Mouse (Mus musculus): ENCODE measurements around the gene Dscaml1. TPM values are rescaled to one million over a fixed set of nuclear protein-coding genes. Genes with fewer than 3 reads are reported as not detected.

Gene Dscaml1
- polyA plus RNA-seq, 1 experiment from 2014 or later, result 15.1 TPM

DNA sequence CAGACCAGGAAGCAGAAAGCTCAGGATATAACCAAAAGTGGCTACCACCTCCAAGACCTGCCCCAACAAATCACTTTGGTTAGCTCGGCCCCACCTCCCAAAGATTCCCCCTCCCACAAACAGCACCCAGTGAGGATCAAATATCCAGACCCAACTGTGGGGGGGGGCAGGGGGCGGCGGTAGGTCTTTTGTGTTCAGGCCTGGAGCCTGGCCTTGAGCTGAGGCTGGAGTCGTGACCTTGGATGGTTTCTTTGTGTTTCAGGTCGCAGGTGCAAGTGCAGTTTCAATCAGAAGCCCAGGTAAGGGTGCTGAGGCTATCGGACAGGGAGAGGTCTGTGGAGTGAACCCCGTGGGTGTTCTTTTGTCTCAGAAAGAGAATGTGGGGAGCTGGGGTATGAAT lies 35.1 kb upstream of the Dscaml1 start:
- Histone ChIP-seq H3K9me3 (ENCODE audit: control insufficient read depth, low read length) (no peaks in the 10 kb centered on the region), H3K9ac (no peak overlapping the region), H3K27me3 (ENCODE audit: control insufficient read depth, insufficient read depth, low read length) (no peaks in the 10 kb centered on the region), H3K27ac (no peak overlapping the region), H3K4me2 (replicated peaks) (no peak overlapping the region), H3K36me3 (replicated peaks; ENCODE audit: control insufficient read depth, insufficient read depth) (peaks cover 49% of the 10 kb centered on the region), H3K4me1 (replicated peaks; ENCODE audit: control insufficient read depth, insufficient read depth, low read length) (no peaks in the 10 kb centered on the region), H3K4me3 (replicated peaks; ENCODE audit: low read length) (no peak overlapping the region)
- no peak for ATAC-seq (ENCODE audit: low FRiP score)
- DNase-seq (ENCODE audit: low spot score), result no peak
- 76% methylated on average over 7 of the region's 7 CpGs for WGBS

DNA sequence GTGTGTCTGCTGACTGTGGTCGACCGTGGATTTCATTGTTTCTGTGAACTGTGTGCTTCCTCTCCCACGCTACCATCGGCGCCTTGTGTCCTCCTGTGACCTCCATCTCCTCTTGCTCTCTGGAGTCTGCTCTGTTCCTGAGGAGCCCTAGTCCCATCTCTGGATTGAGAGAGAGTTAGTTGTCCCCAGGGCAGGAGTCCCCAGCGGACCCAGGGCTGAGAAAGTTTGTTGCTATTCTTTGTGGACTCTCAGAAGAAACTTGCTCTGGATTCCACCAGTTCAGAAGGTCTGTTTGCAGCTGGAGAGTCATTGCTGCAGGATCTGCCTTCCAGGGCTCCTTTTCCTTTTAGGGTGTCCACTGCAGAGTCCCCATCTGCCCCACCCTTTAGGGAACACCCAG lies 31.2 kb upstream of the Dscaml1 start:
- ATAC-seq (ENCODE audit: low FRiP score), result no peak
- Histone ChIP-seq H3K9me3 (ENCODE audit: control insufficient read depth, low read length) (no peaks in the 10 kb centered on the region), H3K9ac (no peak overlapping the region), H3K36me3 (replicated peaks; ENCODE audit: control insufficient read depth, insufficient read depth) (peaks cover 50% of the 10 kb centered on the region), H3K4me2 (replicated peaks) (no peak overlapping the region), H3K27me3 (ENCODE audit: control insufficient read depth, insufficient read depth, low read length) (no peaks in the 10 kb centered on the region), H3K27ac (no peak overlapping the region), H3K4me1 (replicated peaks; ENCODE audit: control insufficient read depth, insufficient read depth, low read length) (no peaks in the 10 kb centered on the region), H3K4me3 (replicated peaks; ENCODE audit: low read length) (no peak overlapping the region)
- WGBS, result 87% methylated on average over 6 of the region's 6 CpGs
- no peak for DNase-seq (ENCODE audit: low spot score)

DNA sequence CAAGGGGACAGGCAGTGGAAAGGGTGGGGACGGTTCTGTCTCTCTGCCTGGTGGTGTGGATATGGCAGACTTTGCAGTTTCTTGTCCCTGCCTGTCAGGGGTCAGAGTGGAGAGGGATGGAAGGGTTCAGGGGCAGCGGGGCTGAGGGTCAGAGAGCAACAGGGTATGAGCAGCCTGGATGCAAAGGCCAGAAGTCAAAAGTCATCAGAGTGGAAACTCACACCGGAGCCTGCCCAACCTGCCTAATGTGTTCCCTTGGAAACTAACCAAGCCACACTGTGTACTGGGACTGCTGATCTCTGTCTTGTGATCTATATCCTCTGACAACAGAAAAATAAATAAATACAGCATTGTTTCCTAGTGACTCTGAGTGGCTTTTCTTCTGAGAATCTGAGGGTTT lies 30.6 kb upstream of the Dscaml1 start:
- H3K36me3 ChIP-seq (replicated peaks; ENCODE audit: control insufficient read depth, insufficient read depth), result peaks cover 47% of the 10 kb centered on the region

DNA sequence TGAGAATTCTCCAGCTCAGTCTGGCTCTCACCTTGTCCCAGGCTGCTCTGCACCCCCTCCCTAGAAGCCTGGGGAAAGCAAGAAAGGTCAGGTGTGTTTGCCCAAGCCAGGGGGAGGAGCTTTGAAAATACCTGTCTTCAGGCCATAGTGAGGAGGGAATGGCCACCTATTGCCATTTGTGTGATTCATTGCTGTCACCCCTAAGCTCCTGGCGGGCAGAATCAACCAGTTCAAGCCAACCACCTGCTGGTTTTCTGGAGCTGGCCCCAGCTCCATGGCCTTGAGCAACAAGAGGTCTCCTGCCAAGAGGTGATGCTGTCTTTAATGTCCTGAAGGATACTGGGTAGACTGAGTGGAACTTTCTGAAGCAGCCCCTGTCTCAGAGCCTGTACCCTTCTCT lies 28.1 kb upstream of the Dscaml1 start:
- Histone ChIP-seq H3K9me3 (ENCODE audit: control insufficient read depth, low read length) (no peaks in the 10 kb centered on the region), H3K36me3 (replicated peaks; ENCODE audit: control insufficient read depth, insufficient read depth) (peaks cover 31% of the 10 kb centered on the region), H3K4me3 (replicated peaks; ENCODE audit: low read length) (no peak overlapping the region), H3K27ac (no peak overlapping the region), H3K4me1 (replicated peaks; ENCODE audit: control insufficient read depth, insufficient read depth, low read length) (no peaks in the 10 kb centered on the region), H3K4me2 (replicated peaks) (no peak overlapping the region), H3K27me3 (ENCODE audit: control insufficient read depth, insufficient read depth, low read length) (no peaks in the 10 kb centered on the region), H3K9ac (no peak overlapping the region)
- DNase-seq (ENCODE audit: low spot score) (no peak), ATAC-seq (ENCODE audit: low FRiP score) (no peak)
- WGBS, result 60% methylated on average over 1 of the region's 1 CpGs

More for the DNA sequence above, 30.6 kb upstream of the Dscaml1 start:
- H3K4me2 ChIP-seq (replicated peaks), result no peak overlapping the region
- no peaks in the 10 kb centered on the region for H3K4me1 ChIP-seq (replicated peaks; ENCODE audit: control insufficient read depth, insufficient read depth, low read length)
- no peaks in the 10 kb centered on the region for H3K9me3 ChIP-seq (ENCODE audit: control insufficient read depth, low read length)
- H3K4me3 ChIP-seq (replicated peaks; ENCODE audit: low read length), result no peak overlapping the region
- 49% methylated on average over 3 of the region's 3 CpGs for WGBS
- H3K27me3 ChIP-seq (ENCODE audit: control insufficient read depth, insufficient read depth, low read length), result no peaks in the 10 kb centered on the region
- no peak overlapping the region for H3K9ac ChIP-seq
- DNase-seq (ENCODE audit: low spot score) (no peak), ATAC-seq (ENCODE audit: low FRiP score) (no peak)
- no peak overlapping the region for H3K27ac ChIP-seq

DNA sequence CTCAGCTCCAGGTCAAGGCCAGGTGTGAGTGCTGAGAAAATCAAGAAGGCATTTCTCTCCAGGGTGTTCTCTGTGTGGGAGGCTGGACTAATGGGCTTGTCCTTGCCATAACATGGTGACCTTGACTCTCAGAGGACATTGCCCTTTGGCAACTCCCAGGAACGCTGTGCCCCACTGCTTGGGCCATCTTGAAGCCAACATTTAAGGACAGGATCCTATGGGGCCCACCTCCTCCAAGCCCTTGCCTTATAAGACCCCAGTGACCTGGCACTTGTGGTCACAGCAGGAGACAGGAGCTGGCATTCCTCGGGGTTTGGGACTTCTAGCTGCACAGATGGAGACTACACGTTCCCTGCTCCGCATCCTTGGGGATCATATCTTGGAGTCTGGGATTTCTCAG lies 27.0 kb upstream of the Dscaml1 start, which contains the start of gene Fxyd2:
Fxyd2 (plus strand) TSS at position 236 of the 400 bp plus-strand sequence.
- Histone ChIP-seq H3K4me2 (replicated peaks) (no peak within 1 kb of the TSS), H3K27ac (no peak within 1 kb of the TSS), H3K9ac (no peak within 1 kb of the TSS), H3K36me3 (replicated peaks; ENCODE audit: control insufficient read depth, insufficient read depth) (peaks cover 20% of the 10 kb centered on the region), H3K9me3 (ENCODE audit: control insufficient read depth, low read length) (no peaks in the 10 kb centered on the region), H3K4me3 (replicated peaks; ENCODE audit: low read length) (no peak within 1 kb of the TSS), H3K27me3 (ENCODE audit: control insufficient read depth, insufficient read depth, low read length) (no peaks in the 10 kb centered on the region), H3K4me1 (replicated peaks; ENCODE audit: control insufficient read depth, insufficient read depth, low read length) (no peaks in the 10 kb centered on the region)
- DNase-seq (ENCODE audit: low spot score) (no peak), ATAC-seq (ENCODE audit: low FRiP score) (no peak)
- WGBS, result 75% methylated on average over 4 of the region's 4 CpGs

DNA sequence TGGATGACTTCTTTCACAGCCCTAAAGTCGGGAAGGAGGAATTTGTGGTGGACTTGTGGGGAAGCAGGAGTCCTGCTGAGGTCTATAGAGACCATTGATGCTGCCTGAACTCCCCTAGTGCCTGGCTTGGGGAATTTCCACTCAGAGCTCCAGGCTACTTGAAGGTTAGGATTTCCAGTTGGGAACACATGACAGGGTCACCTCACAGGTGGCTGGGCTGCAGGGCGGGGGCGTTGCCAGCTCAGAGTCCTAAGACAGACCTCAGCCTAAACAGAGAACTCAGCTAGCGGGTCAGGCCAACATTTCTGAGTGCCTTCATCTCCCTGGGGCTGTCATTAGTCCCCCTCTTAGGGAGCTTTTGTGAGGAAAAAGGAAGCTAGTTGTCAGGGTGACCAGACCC lies 24.6 kb upstream of the Dscaml1 start:
- Histone ChIP-seq H3K9me3 (ENCODE audit: control insufficient read depth, low read length) (no peaks in the 10 kb centered on the region), H3K36me3 (replicated peaks; ENCODE audit: control insufficient read depth, insufficient read depth) (no peaks in the 10 kb centered on the region), H3K4me2 (replicated peaks) (no peak overlapping the region), H3K27me3 (ENCODE audit: control insufficient read depth, insufficient read depth, low read length) (no peaks in the 10 kb centered on the region), H3K27ac (no peak overlapping the region), H3K9ac (no peak overlapping the region), H3K4me1 (replicated peaks; ENCODE audit: control insufficient read depth, insufficient read depth, low read length) (no peaks in the 10 kb centered on the region), H3K4me3 (replicated peaks; ENCODE audit: low read length) (no peak overlapping the region)
- ATAC-seq (ENCODE audit: low FRiP score) (no peak), DNase-seq (ENCODE audit: low spot score) (no peak)
- 52% methylated on average over 4 of the region's 4 CpGs for WGBS

DNA sequence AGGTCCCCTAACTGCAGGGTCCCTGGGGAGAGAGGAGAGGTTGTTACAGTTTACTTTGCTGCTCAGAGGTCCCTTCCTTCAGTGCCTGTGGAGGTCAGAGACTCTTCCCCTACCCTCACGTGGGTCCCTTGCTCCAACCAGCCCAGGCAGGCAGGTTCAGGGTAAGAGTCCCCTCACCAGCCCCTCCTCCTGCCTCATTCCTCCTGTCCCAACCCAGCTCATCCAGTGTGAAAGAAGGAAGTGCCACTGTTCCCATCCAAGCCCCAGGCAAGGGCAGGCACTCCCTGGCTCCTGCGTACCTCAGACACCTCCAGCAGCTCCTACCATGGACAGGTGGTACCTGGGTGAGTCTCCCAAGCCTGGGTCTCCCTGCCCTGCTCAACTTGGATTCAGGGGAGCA lies 23.5 kb upstream of the Dscaml1 start:
- Histone ChIP-seq H3K27ac (no peak overlapping the region), H3K9ac (no peak overlapping the region), H3K9me3 (ENCODE audit: control insufficient read depth, low read length) (no peaks in the 10 kb centered on the region), H3K4me2 (replicated peaks) (no peak overlapping the region), H3K4me1 (replicated peaks; ENCODE audit: control insufficient read depth, insufficient read depth, low read length) (no peaks in the 10 kb centered on the region), H3K4me3 (replicated peaks; ENCODE audit: low read length) (no peak overlapping the region), H3K27me3 (ENCODE audit: control insufficient read depth, insufficient read depth, low read length) (no peaks in the 10 kb centered on the region), H3K36me3 (replicated peaks; ENCODE audit: control insufficient read depth, insufficient read depth) (no peaks in the 10 kb centered on the region)
- no peak for ATAC-seq (ENCODE audit: low FRiP score)
- 60% methylated on average over 2 of the region's 2 CpGs for WGBS
- no peak for DNase-seq (ENCODE audit: low spot score)

DNA sequence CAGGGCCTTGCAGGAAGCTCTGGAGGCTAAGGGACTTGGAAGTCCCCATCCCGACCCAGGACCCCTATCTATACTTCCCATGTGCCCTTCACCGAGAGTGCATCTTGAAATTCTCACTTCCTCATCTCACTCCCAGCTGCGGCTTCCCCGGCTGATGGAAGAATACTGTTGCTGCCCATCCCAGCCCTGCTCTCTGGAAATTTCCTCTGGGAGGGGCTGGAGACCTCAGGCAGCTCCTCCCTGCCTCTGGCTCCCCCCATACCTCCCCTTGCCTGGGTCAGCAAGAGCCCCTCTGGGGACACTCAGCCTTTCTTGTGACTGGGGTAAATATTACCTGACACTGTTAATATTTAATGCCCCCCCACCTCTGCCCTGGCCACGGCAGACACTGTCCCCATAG lies 20.7 kb upstream of the Dscaml1 start:
- ATAC-seq (ENCODE audit: low FRiP score), result no peak
- Histone ChIP-seq H3K9ac (no peak overlapping the region), H3K4me3 (replicated peaks; ENCODE audit: low read length) (no peak overlapping the region), H3K27me3 (ENCODE audit: control insufficient read depth, insufficient read depth, low read length) (no peaks in the 10 kb centered on the region), H3K9me3 (ENCODE audit: control insufficient read depth, low read length) (no peaks in the 10 kb centered on the region), H3K4me2 (replicated peaks) (no peak overlapping the region), H3K27ac (no peak overlapping the region), H3K4me1 (replicated peaks; ENCODE audit: control insufficient read depth, insufficient read depth, low read length) (no peaks in the 10 kb centered on the region), H3K36me3 (replicated peaks; ENCODE audit: control insufficient read depth, insufficient read depth) (no peaks in the 10 kb centered on the region)
- no peak for DNase-seq (ENCODE audit: low spot score)
- 62% methylated on average over 5 of the region's 5 CpGs for WGBS

DNA sequence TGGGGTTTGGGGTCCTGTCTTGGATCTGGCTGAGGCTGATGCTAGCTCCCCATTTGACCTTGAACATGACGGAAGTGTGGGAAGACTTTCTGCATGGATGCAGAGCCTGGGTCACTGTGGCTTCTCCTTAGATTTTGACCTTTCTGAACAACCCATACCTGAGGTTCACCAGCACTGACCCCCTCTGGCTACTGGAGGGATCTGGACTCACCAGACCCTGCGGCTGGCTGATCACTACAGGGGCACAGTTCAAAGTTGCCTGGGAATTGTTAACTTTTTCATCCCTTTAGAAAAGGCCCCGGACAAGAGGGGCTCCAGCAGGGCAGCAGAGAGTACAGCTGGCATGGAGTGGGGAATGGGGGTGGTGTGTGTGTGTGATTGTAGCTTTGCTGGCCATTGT lies 19.6 kb upstream of the Dscaml1 start:
- WGBS, result 80% methylated on average over 3 of the region's 3 CpGs
- no peak overlapping the region for H3K9ac ChIP-seq
- no peaks in the 10 kb centered on the region for H3K27me3 ChIP-seq (ENCODE audit: control insufficient read depth, insufficient read depth, low read length)
- ATAC-seq (ENCODE audit: low FRiP score), result no peak
- H3K4me1 ChIP-seq (replicated peaks; ENCODE audit: control insufficient read depth, insufficient read depth, low read length), result no peaks in the 10 kb centered on the region
- no peak overlapping the region for H3K4me2 ChIP-seq (replicated peaks)
- H3K36me3 ChIP-seq (replicated peaks; ENCODE audit: control insufficient read depth, insufficient read depth), result no peaks in the 10 kb centered on the region
- no peak for DNase-seq (ENCODE audit: low spot score)
- no peak overlapping the region for H3K27ac ChIP-seq
- H3K4me3 ChIP-seq (replicated peaks; ENCODE audit: low read length), result no peak overlapping the region
- no peaks in the 10 kb centered on the region for H3K9me3 ChIP-seq (ENCODE audit: control insufficient read depth, low read length)

All from hindbrain, embryonic 14.5 days (tissue).